Mouse (Mus musculus) ZHBTc4 (cell line): ENCODE measurements at regions not wholly inside any gene's neighbourhood (a gene's known extent, or its start where the extent isn't known, plus 50 kb on each side); places are given as distances from the start of the nearest gene placed in this dataset.

Experiments used
- DNase-seq: peaks from one replicate; pipeline ENCODE4 v3.0.0-alpha.2; 2011; ENCODE audit warnings: low read depth, low spot score

- no peak for DNase-seq
These were observed 56.9 kb upstream of the Ldoc1 start for GRCm38 (mm10) chrX:61652377-61652776.

DNA sequence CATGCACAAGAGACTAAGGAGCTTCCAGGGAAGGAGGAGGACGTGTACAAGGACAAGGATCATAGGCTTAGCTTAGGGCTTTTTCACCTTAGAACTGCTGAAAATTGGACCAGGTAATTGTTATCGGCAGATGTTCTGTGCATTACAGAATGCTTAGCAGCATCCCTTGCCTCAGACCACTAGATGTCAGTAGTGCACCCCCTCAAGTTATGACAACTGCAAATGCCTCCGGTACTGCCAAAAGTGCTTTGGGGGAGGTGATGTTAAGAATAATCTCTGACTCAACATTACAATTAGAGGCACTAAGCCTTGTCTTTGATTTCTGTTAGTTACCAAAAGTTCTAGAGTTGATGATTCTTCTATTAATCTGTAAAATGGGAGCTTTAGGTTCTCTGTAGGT, 56.2 kb upstream of the Ldoc1 start:
- DNase-seq = peak; percentile 44
